Mouse (Mus musculus): ENCODE results near the gene Sp3.

DNA sequence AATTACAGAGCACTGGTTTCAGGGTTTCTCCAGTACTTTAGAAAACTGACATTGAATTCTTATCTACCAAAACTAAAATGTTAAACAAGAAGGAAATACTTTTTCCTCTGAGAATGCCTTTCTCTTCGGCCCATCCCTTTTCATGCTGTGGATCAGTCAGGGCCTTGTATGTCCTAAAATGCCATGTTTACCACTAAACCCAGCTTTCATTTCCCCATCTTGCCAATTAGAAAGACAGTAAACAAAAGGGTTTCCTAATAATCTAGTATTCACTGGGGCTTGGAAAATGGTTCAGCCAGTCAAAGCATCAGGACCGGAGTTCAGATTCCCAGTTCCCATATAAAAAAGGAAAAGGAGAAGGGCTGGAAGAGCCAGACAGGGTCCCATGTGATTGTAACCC is 14.8 kb downstream of the Sp3 start:
- TF ChIP-seq CTCF (IDR thresholded peaks at IDR 0.05; ENCODE audit: extremely low read depth, insufficient read length, insufficient replicate concordance, low read depth, low read length) (no peak), POLR2A (IDR thresholded peaks at IDR 0.05; ENCODE audit: low read depth, low read length) (no peak)
